Mouse (Mus musculus): ENCODE data around the gene Mcoln3. TPM values are rescaled to one million over a fixed set of nuclear protein-coding genes. Genes with fewer than 3 reads are reported as not detected.

Gene Mcoln3
- polyA plus RNA-seq, 1 experiment from 2014 or later, result 4.1 TPM

- WGBS, result 79% methylated on average over 8 of the region's 8 CpGs
- H3K27me3 ChIP-seq, result peaks cover 24% of the 10 kb centered on the region
Measured at GRCm38 (mm10) chr3:146152348-146152747, 35.1 kb downstream of the Mcoln3 start.

GRCm38 (mm10) chr3:146152913-146153312 lies 35.7 kb downstream of the Mcoln3 start:
- H3K27me3 ChIP-seq, result peaks cover 24% of the 10 kb centered on the region

More at GRCm38 (mm10) chr3:146152348-146152747, 35.1 kb downstream of the Mcoln3 start:
- Histone ChIP-seq H3K9me3 (no peaks in the 10 kb centered on the region), H3K4me1 (replicated peaks) (peaks cover 22% of the 10 kb centered on the region), H3K9ac (replicated peaks) (no peak overlapping the region), H3K4me2 (no peak overlapping the region), H3K27ac (no peak overlapping the region), H3K36me3 (no peaks in the 10 kb centered on the region), H3K4me3 (replicated peaks) (no peak overlapping the region)
- ATAC-seq (ENCODE audit: insufficient number of reproducible peaks, insufficient read depth, low FRiP score, low TSS enrichment, low read depth), result no peak

GRCm38 (mm10) chr3:146153862-146154611 lies 36.8 kb downstream of the Mcoln3 start:
- Histone ChIP-seq H3K27ac (no peak overlapping the region), H3K4me3 (replicated peaks) (no peak overlapping the region), H3K9me3 (no peaks in the 10 kb centered on the region), H3K36me3 (no peaks in the 10 kb centered on the region), H3K4me2 (peak overlapping the region; percentile 32), H3K9ac (replicated peaks) (no peak overlapping the region), H3K27me3 (peaks cover 21% of the 10 kb centered on the region), H3K4me1 (replicated peaks) (peaks cover 22% of the 10 kb centered on the region)
- WGBS, result 36% methylated on average over 12 of the region's 12 CpGs
- no peak for ATAC-seq (ENCODE audit: insufficient number of reproducible peaks, insufficient read depth, low FRiP score, low TSS enrichment, low read depth)

More at GRCm38 (mm10) chr3:146152913-146153312, 35.7 kb downstream of the Mcoln3 start:
- whole genome bisulfite sequencing, result 73% methylated on average over 2 of the region's 2 CpGs
- H3K4me2 ChIP-seq, result no peak overlapping the region
- H3K9ac ChIP-seq (replicated peaks), result no peak overlapping the region
- no peaks in the 10 kb centered on the region for H3K36me3 ChIP-seq
- no peak overlapping the region for H3K4me3 ChIP-seq (replicated peaks)
- peaks cover 22% of the 10 kb centered on the region for H3K4me1 ChIP-seq (replicated peaks)
- no peaks in the 10 kb centered on the region for H3K9me3 ChIP-seq
- no peak for ATAC-seq (ENCODE audit: insufficient number of reproducible peaks, insufficient read depth, low FRiP score, low TSS enrichment, low read depth)
- no peak overlapping the region for H3K27ac ChIP-seq

- ATAC-seq (ENCODE audit: insufficient number of reproducible peaks, insufficient read depth, low FRiP score, low TSS enrichment, low read depth), result no peak
- 73% methylated on average over 13 of the region's 13 CpGs for WGBS
- Histone ChIP-seq H3K4me1 (replicated peaks) (peaks cover 8% of the 10 kb centered on the region), H3K9me3 (no peaks in the 10 kb centered on the region), H3K27ac (no peak overlapping the region), H3K36me3 (no peaks in the 10 kb centered on the region), H3K9ac (replicated peaks) (no peak overlapping the region), H3K27me3 (peaks cover 6% of the 10 kb centered on the region; the same call in 1 of the 2 replicates), H3K4me3 (replicated peaks) (no peak overlapping the region), H3K4me2 (no peak overlapping the region)
Measured at GRCm38 (mm10) chr3:146155628-146156576, 38.7 kb downstream of the Mcoln3 start.

- ATAC-seq (ENCODE audit: insufficient number of reproducible peaks, insufficient read depth, low FRiP score, low TSS enrichment, low read depth), result no peak
- Histone ChIP-seq H3K27me3 (no peaks in the 10 kb centered on the region), H3K4me1 (replicated peaks) (peaks cover 8% of the 10 kb centered on the region), H3K4me3 (replicated peaks) (no peak overlapping the region), H3K9me3 (no peaks in the 10 kb centered on the region), H3K9ac (replicated peaks) (no peak overlapping the region), H3K4me2 (no peak overlapping the region), H3K36me3 (no peaks in the 10 kb centered on the region), H3K27ac (no peak overlapping the region)
- WGBS, result 69% methylated on average over 2 of the region's 2 CpGs
Measured at GRCm38 (mm10) chr3:146156811-146157210, 39.6 kb downstream of the Mcoln3 start.

GRCm38 (mm10) chr3:146158039-146158438 lies 40.8 kb downstream of the Mcoln3 start:
- WGBS, result 40% methylated on average over 4 of the region's 4 CpGs
- no peaks in the 10 kb centered on the region for H3K27me3 ChIP-seq
- H3K4me2 ChIP-seq, result no peak overlapping the region
- ATAC-seq (ENCODE audit: insufficient number of reproducible peaks, insufficient read depth, low FRiP score, low TSS enrichment, low read depth), result no peak
- H3K4me3 ChIP-seq (replicated peaks), result no peak overlapping the region
- peaks cover 8% of the 10 kb centered on the region for H3K4me1 ChIP-seq (replicated peaks)
- no peak overlapping the region for H3K27ac ChIP-seq
- no peaks in the 10 kb centered on the region for H3K36me3 ChIP-seq
- no peak overlapping the region for H3K9ac ChIP-seq (replicated peaks)
- no peaks in the 10 kb centered on the region for H3K9me3 ChIP-seq

GRCm38 (mm10) chr3:146159360-146159759 lies 42.1 kb downstream of the Mcoln3 start:
- no peak overlapping the region for H3K27ac ChIP-seq
- no peaks in the 10 kb centered on the region for H3K4me1 ChIP-seq (replicated peaks)
- no peak overlapping the region for H3K9ac ChIP-seq (replicated peaks)
- no peaks in the 10 kb centered on the region for H3K9me3 ChIP-seq
- H3K4me3 ChIP-seq (replicated peaks), result no peak overlapping the region
- WGBS, result 83% methylated on average over 2 of the region's 2 CpGs
- H3K27me3 ChIP-seq, result no peaks in the 10 kb centered on the region
- ATAC-seq (ENCODE audit: insufficient number of reproducible peaks, insufficient read depth, low FRiP score, low TSS enrichment, low read depth), result no peak
- H3K36me3 ChIP-seq, result no peaks in the 10 kb centered on the region
- no peak overlapping the region for H3K4me2 ChIP-seq

- ATAC-seq (ENCODE audit: insufficient number of reproducible peaks, insufficient read depth, low FRiP score, low TSS enrichment, low read depth), result no peak
- H3K4me1 ChIP-seq (replicated peaks), result 0 out of 2 replicates have a peak, but pooled peaks cover 5% of the 10 kb centered on the region
- H3K4me3 ChIP-seq (replicated peaks), result no peak overlapping the region
- H3K9me3 ChIP-seq, result no peaks in the 10 kb centered on the region
- no peak overlapping the region for H3K9ac ChIP-seq (replicated peaks)
- no peak overlapping the region for H3K4me2 ChIP-seq
- H3K27ac ChIP-seq, result no peak overlapping the region
- no peaks in the 10 kb centered on the region for H3K36me3 ChIP-seq
- H3K27me3 ChIP-seq, result no peaks in the 10 kb centered on the region
- 80% methylated on average over 4 of the region's 4 CpGs for WGBS
Measured at GRCm38 (mm10) chr3:146162197-146162596, 44.9 kb downstream of the Mcoln3 start.

GRCm38 (mm10) chr3:146169356-146169755 lies 52.1 kb downstream of the Mcoln3 start:
- Histone ChIP-seq H3K4me3 (replicated peaks) (no peak overlapping the region), H3K9ac (replicated peaks) (no peak overlapping the region), H3K9me3 (no peaks in the 10 kb centered on the region), H3K27ac (no peak overlapping the region), H3K27me3 (no peaks in the 10 kb centered on the region), H3K4me1 (replicated peaks) (0 out of 2 replicates have a peak, but pooled peaks cover 5% of the 10 kb centered on the region), H3K4me2 (no peak overlapping the region), H3K36me3 (no peaks in the 10 kb centered on the region)
- no peak for ATAC-seq (ENCODE audit: insufficient number of reproducible peaks, insufficient read depth, low FRiP score, low TSS enrichment, low read depth)
- WGBS, result 83% methylated on average over 4 of the region's 4 CpGs

GRCm38 (mm10) chr3:146173030-146173429 lies 55.8 kb downstream of the Mcoln3 start:
- Histone ChIP-seq H3K27ac (no peak overlapping the region), H3K4me2 (no peak overlapping the region), H3K4me1 (replicated peaks) (no peaks in the 10 kb centered on the region), H3K4me3 (replicated peaks) (no peak overlapping the region), H3K36me3 (no peaks in the 10 kb centered on the region), H3K27me3 (no peaks in the 10 kb centered on the region), H3K9me3 (no peaks in the 10 kb centered on the region), H3K9ac (replicated peaks) (no peak overlapping the region)
- ATAC-seq (ENCODE audit: insufficient number of reproducible peaks, insufficient read depth, low FRiP score, low TSS enrichment, low read depth), result no peak
- 67% methylated on average over 5 of the region's 5 CpGs for WGBS

- no peak overlapping the region for H3K27ac ChIP-seq
- no peak overlapping the region for H3K4me2 ChIP-seq
- H3K9ac ChIP-seq (replicated peaks), result no peak overlapping the region
- no peak for ATAC-seq (ENCODE audit: insufficient number of reproducible peaks, insufficient read depth, low FRiP score, low TSS enrichment, low read depth)
- no peaks in the 10 kb centered on the region for H3K27me3 ChIP-seq
- 91% methylated on average over 9 of the region's 9 CpGs for WGBS
- no peaks in the 10 kb centered on the region for H3K4me1 ChIP-seq (replicated peaks)
- no peak overlapping the region for H3K4me3 ChIP-seq (replicated peaks)
- no peaks in the 10 kb centered on the region for H3K9me3 ChIP-seq
- H3K36me3 ChIP-seq, result no peaks in the 10 kb centered on the region
Measured at GRCm38 (mm10) chr3:146174215-146174614, 57.0 kb downstream of the Mcoln3 start.
